Mouse (Mus musculus) limb, embryonic 12.5 days (tissue): Measurements from ENCODE around the gene Ccr6. TPM values are rescaled to one million over a fixed set of nuclear protein-coding genes. Genes with fewer than 3 reads are reported as not detected.

Experiments used
- ATAC-seq: fragments of 200-750 bp; cut with Nextera tagmentation; 2 replicates; pipeline ENCODE4 v1.8.0; 2017; ENCODE audit warnings: low read depth, moderate TSS enrichment; ENCODE audit not compliant: insufficient number of reproducible peaks, insufficient read depth, low FRiP score, low TSS enrichment
- H3K27ac ChIP-seq: fragments of 300-500 bp; sonication (generic); 2 replicates; pipeline ENCODE4 v1.5.1; 2016; ENCODE audit warnings: mild to moderate bottlenecking, moderate library complexity
- H3K27me3 ChIP-seq: fragments of 300-500 bp; sonication (generic); 2 replicates; pipeline ENCODE4 v1.6.1; 2016; ENCODE audit warnings: mild to moderate bottlenecking, moderate library complexity
- H3K36me3 ChIP-seq: fragments of 300-500 bp; sonication (generic); 2 replicates; pipeline ENCODE4 v1.6.1; 2016; ENCODE audit warnings: mild to moderate bottlenecking, moderate library complexity
- H3K4me1 ChIP-seq: fragments of 300-500 bp; sonication (generic); replicated peaks from 2 replicates; pipeline ENCODE4 v1.6.1; 2016
- H3K4me2 ChIP-seq: fragments of 300-500 bp; sonication (generic); 2 replicates; pipeline ENCODE4 v1.6.1; 2016; ENCODE audit warnings: mild to moderate bottlenecking, moderate library complexity
- H3K4me3 ChIP-seq: fragments of 300-500 bp; sonication (generic); replicated peaks from 2 replicates; pipeline ENCODE4 v1.5.1; 2016; ENCODE audit warnings: mild to moderate bottlenecking
- H3K9ac ChIP-seq: fragments of 300-500 bp; sonication (generic); replicated peaks from 2 replicates; pipeline ENCODE4 v1.6.1; 2016; ENCODE audit warnings: mild to moderate bottlenecking, moderate library complexity
- H3K9me3 ChIP-seq: fragments of 300-500 bp; sonication (generic); 2 replicates; pipeline ENCODE4 v1.6.1; 2016; ENCODE audit warnings: mild to moderate bottlenecking, moderate library complexity
- WGBS: fragments of 180-500 bp; shearing (Covaris S2); methylation state at CpG from one replicate; pipeline ENCODE4 v1.1.7; 2016; 5-methylcytosine and 5-hydroxymethylcytosine counted together
- polyA plus RNA-seq: library from polyadenylated mRNA; unstranded; fragments of >200 nt; fragmentation: Nextera tagmentation; extraction: Ambion mirVana; gene quantifications from 2 replicates; pipeline ENCODE4 v1.2.1, GENCODE M21; 2016

Gene Ccr6
- polyA plus RNA-seq, 1 experiment from 2014 or later = not detected

DNA sequence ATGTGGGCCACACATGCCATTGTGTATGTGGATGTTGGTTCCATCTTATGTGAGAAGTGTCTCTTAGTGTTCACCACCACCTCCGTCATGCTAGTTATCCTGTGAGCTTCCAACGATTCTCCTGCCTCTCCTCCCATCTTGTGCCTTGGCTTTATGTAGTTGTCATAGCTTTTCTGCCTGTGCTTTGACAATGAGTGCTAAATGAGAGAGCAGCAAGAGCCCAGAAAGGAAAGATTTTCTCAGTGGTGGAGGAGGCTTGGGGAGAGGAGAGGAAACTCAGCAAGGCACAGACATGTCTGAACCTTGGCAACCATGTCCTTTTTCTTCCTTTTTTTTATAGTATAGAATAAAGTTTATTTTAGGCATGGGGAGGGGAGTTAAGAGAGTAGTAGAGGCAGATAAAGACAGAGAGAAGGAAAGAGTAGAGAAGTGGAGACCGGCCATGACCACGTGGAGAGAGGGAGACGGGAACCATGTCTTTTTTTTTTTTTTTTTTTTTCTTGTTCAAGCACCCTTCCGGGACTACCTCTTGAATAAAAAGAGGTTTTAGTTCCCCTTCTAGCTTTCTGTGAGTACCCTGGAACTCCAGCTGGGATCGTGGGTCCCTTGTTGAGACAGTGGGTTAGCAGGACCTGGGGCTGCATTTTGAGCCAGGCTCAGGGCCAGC, 67.1 kb downstream of the Ccr6 start:
- WGBS = 66% methylated on average over 7 of the region's 7 CpGs
- Histone ChIP-seq H3K4me1 (no peaks in the 10 kb centered on the region), H3K27me3 (0 out of 2 replicates have a peak, but pooled peaks cover 5% of the 10 kb centered on the region), H3K4me2 (no peak overlapping the region), H3K9me3 (no peaks in the 10 kb centered on the region), H3K36me3 (peaks cover under 1% of the 10 kb centered on the region; the same call in 1 of the 2 replicates), H3K9ac (no peak overlapping the region), H3K27ac (no peak overlapping the region), H3K4me3 (no peak overlapping the region)
- ATAC-seq = no peak

DNA sequence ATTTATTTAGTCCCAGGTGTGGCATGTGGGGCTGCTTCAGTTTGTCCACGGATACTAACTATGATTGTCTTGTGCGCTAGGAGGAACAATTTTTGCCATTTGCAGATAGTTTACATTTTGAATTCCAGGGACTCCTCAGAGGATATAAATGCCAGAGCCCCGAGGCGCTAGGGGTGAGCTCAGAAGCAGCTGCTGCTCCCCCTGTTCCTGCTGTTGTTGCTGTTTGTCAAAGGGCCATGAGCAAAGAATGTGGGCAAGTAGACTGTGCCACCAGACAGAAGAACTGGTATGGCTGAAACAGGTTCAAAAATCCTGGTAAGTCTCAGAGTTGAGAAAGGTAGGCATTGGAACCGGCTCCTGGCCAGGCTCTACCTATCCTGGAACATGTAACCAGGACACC, 67.8 kb downstream of the Ccr6 start:
- Histone ChIP-seq H3K27ac (no peak overlapping the region), H3K4me2 (no peak overlapping the region), H3K36me3 (no peaks in the 10 kb centered on the region), H3K27me3 (0 out of 2 replicates have a peak, but pooled peaks cover 5% of the 10 kb centered on the region), H3K4me1 (no peaks in the 10 kb centered on the region), H3K9ac (no peak overlapping the region), H3K4me3 (no peak overlapping the region), H3K9me3 (no peaks in the 10 kb centered on the region)
- ATAC-seq = no peak
- 66% methylated on average over 5 of the region's 5 CpGs for WGBS

DNA sequence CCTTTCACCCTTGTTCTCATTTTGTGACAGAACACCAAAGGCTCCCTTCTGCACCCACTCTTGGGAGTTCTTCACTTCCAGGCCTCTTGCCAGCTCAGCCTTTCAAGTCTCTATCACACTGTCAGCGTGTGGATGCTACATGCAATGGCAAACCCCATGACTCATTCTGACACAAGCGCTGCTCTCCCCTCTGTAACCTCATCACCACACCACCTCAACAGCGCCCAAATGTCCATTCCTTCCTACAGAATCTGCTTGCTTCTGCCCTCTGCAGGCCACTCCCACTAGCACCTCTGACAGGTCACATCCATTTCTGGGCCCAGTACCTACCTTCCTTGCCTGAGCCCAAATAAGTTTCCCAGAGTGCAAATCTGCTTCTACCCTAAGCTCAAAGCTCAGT, 70.0 kb downstream of the Ccr6 start:
- H3K27ac ChIP-seq = no peak overlapping the region
- H3K9me3 ChIP-seq = no peaks in the 10 kb centered on the region
- no peaks in the 10 kb centered on the region for H3K36me3 ChIP-seq
- H3K9ac ChIP-seq = no peak overlapping the region
- H3K27me3 ChIP-seq = 0 out of 2 replicates have a peak, but pooled peaks cover 5% of the 10 kb centered on the region
- no peak overlapping the region for H3K4me3 ChIP-seq
- no peaks in the 10 kb centered on the region for H3K4me1 ChIP-seq
- H3K4me2 ChIP-seq = no peak overlapping the region
- ATAC-seq = no peak
- WGBS = 26% methylated on average over 3 of the region's 3 CpGs

Other genes starting within 250 kb of the Ccr6 start
- gene Gm49673, start 88.3 kb upstream of the Ccr6 start, polyA plus RNA-seq = 0.24 TPM in 1 of 2 replicates, not detected in the other
- gene Rnaset2a, start 87.9 kb upstream of the Ccr6 start, polyA plus RNA-seq = 21.4 and 25.2 TPM in 2 replicates
- 46.1 and 49.8 TPM in 2 replicates for gene Fgfr1op, start 70.5 kb upstream of the Ccr6 start, polyA plus RNA-seq
- gene Mpc1, start 46.9 kb downstream of the Ccr6 start, polyA plus RNA-seq = 106 and 119 TPM in 2 replicates
- 58.7 and 62.4 TPM in 2 replicates for gene Sft2d1, start 75.1 kb downstream of the Ccr6 start, polyA plus RNA-seq
- gene Prr18, start 101.4 kb downstream of the Ccr6 start, polyA plus RNA-seq = 0.54 and 0.60 TPM in 2 replicates
- gene T2, start 119.9 kb downstream of the Ccr6 start, polyA plus RNA-seq = 1.4 and 1.6 TPM in 2 replicates
- gene T, start 198.4 kb downstream of the Ccr6 start, polyA plus RNA-seq = 0.83 and 1.5 TPM in 2 replicates